Mouse (Mus musculus): ENCODE data around the gene Pde4a.

DNA sequence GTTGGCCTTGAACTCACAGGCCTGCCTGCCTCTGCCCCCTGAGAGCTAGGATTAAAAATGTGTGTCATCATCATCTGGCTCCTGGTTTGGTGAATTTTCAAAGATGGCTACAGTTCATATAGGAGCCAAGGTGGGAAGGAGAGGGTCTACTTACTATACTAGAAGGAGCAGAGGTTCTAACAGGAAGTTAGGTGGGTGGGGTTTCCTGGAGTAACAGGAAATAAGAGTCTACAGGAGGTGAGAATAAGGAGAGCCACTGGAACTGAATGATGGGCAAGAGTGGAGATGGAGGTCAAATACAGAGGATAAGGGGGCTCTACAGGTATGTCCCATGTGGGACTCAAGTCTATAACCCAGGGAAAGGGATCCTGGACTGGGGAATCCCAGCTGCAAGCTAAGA is 17.1 kb upstream of the Pde4a start:
- no peak for TF ChIP-seq TAL1 (IDR thresholded peaks at IDR 0.05; ENCODE audit: low read length)
- TF ChIP-seq GATA1 (IDR thresholded peaks at IDR 0.05; ENCODE audit: low read length): no peak
